Mouse (Mus musculus) kidney, adult 2 months (tissue): ENCODE results near the gene Zfp609. TPM values are rescaled to one million over a fixed set of nuclear protein-coding genes. Genes with fewer than 3 reads are reported as not detected.

Experiments
- DNase-seq: peaks from one replicate; pipeline ENCODE4 v3.0.0; 2021
- H3K27ac ChIP-seq: fragments of 200-500 bp; 2 replicates; pipeline ENCODE4 v1.5.1; 2012; ENCODE audit warnings: low read depth, low read length, control low read depth, inconsistent platforms; ENCODE audit not compliant: insufficient read depth
- H3K27me3 ChIP-seq: fragments of 200-500 bp; replicated peaks from 2 replicates; pipeline ENCODE4 v1.6.1; 2012; ENCODE audit warnings: mild to moderate bottlenecking, moderate library complexity, low read length, inconsistent platforms; ENCODE audit not compliant: control insufficient read depth, insufficient read depth
- H3K36me3 ChIP-seq: fragments of 200-500 bp; 2 replicates; pipeline ENCODE4 v1.6.1; 2012; ENCODE audit warnings: mild to moderate bottlenecking, moderate library complexity, low read length, inconsistent platforms; ENCODE audit not compliant: control insufficient read depth, insufficient read depth
- H3K4me1 ChIP-seq: fragments of 200-500 bp; 2 replicates; pipeline ENCODE4 v1.6.1; 2011; ENCODE audit warnings: low read length; ENCODE audit not compliant: control insufficient read depth, insufficient read depth
- H3K4me3 ChIP-seq: fragments of 200-500 bp; 2 replicates; pipeline ENCODE4 v1.5.1; 2011; ENCODE audit warnings: mild to moderate bottlenecking, low read depth, low read length, control low read depth; ENCODE audit not compliant: insufficient read depth
- CTCF ChIP-seq: fragments of 200-500 bp; conservative IDR thresholded peaks from 2 replicates; pipeline ENCODE4 v1.5.1; 2011; ENCODE audit warnings: low read depth, mild to moderate bottlenecking, control low read depth, low read length, moderate library complexity, mixed read lengths; ENCODE audit not compliant: insufficient read depth, insufficient read length
- POLR2A ChIP-seq: fragments of 200-500 bp; IDR thresholded peaks from one replicate; pipeline ENCODE4 v1.6.1; 2011; ENCODE audit warnings: low read depth, low read length, control low read depth
- WGBS: fragments of 180-500 bp; shearing (Covaris S2); methylation state at CpG from one replicate; pipeline ENCODE4 v1.1.7; 2018; 5-methylcytosine and 5-hydroxymethylcytosine counted together
- polyA plus RNA-seq: library from polyadenylated mRNA; depleted of rRNA; stranded (reverse); fragments of >200 nt; gene quantifications from 2 replicates; pipeline ENCODE4 v1.2.3, GENCODE M21; 2012

Zfp609 gene
- polyA plus RNA-seq, 1 experiment = 9.4 TPM

DNA sequence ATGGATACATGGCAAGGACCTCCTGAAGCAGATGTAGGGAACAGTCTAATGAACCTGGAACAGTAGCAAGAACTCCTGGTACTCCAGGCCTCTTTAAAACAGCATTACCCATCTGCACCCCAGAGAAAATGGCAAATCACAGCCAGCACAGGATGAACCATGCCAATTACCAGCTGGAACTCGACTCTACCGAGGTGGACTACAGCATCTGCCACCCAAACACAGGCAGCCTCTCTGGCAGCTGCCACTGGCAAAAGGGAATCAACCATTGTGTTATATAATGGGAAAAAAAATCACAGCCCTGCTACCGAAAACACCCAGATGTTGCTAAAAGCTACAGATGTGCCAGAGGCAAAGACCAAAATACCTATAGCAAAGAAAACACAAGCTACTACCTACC, 34.3 kb downstream of the Zfp609 start:
- TF ChIP-seq CTCF (no peak), POLR2A (no peak)
- Histone ChIP-seq H3K4me1 (peaks cover 11% of the 10 kb centered on the region; the same call in 1 of the 2 replicates), H3K36me3 (no peaks in the 10 kb centered on the region), H3K27me3 (no peaks in the 10 kb centered on the region), H3K27ac (no peak overlapping the region), H3K4me3 (no peak overlapping the region)
- 71% methylated on average over 3 of the region's 3 CpGs for WGBS
- no peak for DNase-seq

- H3K4me1 ChIP-seq = peaks cover 18% of the 10 kb centered on the region
- H3K27me3 ChIP-seq = no peaks in the 10 kb centered on the region
- H3K27ac ChIP-seq = no peak overlapping the region
- H3K4me3 ChIP-seq = no peak overlapping the region
- TF ChIP-seq POLR2A = no peak
- TF ChIP-seq CTCF = no peak
- H3K36me3 ChIP-seq = no peaks in the 10 kb centered on the region
- no peak for DNase-seq
Observed at GRCm38 (mm10) chr9:65791846-65792245, 35.5 kb downstream of the Zfp609 start.

- Histone ChIP-seq H3K4me3 (no peak overlapping the region), H3K27ac (no peak overlapping the region), H3K4me1 (peaks cover 23% of the 10 kb centered on the region), H3K27me3 (no peaks in the 10 kb centered on the region), H3K36me3 (no peaks in the 10 kb centered on the region)
- TF ChIP-seq CTCF = no peak
- no peak for TF ChIP-seq POLR2A
- WGBS = 62% methylated on average over 4 of the region's 4 CpGs
- DNase-seq = no peak
Observed at GRCm38 (mm10) chr9:65791106-65791505, 36.3 kb downstream of the Zfp609 start.

- WGBS = 93% methylated on average over 3 of the region's 3 CpGs
- TF ChIP-seq CTCF (no peak), POLR2A (no peak)
- no peaks in the 10 kb centered on the region for H3K36me3 ChIP-seq
- H3K4me3 ChIP-seq = no peak overlapping the region
- no peak overlapping the region for H3K27ac ChIP-seq
- peaks cover 25% of the 10 kb centered on the region for H3K4me1 ChIP-seq
- DNase-seq = no peak
- no peaks in the 10 kb centered on the region for H3K27me3 ChIP-seq
Observed at GRCm38 (mm10) chr9:65789788-65790187, 37.6 kb downstream of the Zfp609 start.

DNA sequence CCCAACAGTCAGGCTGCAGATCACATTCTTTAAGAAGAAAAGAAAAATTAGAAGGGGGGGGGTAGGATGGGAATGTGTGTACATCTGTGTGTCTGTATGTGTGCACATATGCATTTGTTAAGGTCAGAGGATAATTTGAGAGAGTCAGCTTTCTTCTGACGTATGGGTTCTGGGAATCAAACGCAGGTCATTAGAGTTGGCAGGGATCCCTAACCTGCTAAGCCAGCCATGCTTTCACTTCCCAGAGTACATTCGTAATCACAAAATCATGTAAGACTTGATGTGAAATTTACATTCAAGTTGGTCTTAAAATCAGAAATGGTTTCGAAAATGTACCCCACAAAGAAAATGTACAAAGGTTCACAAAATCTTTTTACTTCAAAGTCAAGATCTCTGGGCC, 38.8 kb downstream of the Zfp609 start:
- Histone ChIP-seq H3K36me3 (no peaks in the 10 kb centered on the region), H3K27ac (no peak overlapping the region), H3K27me3 (no peaks in the 10 kb centered on the region), H3K4me1 (peaks cover 25% of the 10 kb centered on the region), H3K4me3 (no peak overlapping the region)
- TF ChIP-seq CTCF (no peak), POLR2A (no peak)
- WGBS = 63% methylated on average over 4 of the region's 4 CpGs
- no peak for DNase-seq

GRCm38 (mm10) chr9:65787829-65788344, 39.5 kb downstream of the Zfp609 start:
- Histone ChIP-seq H3K4me1 (peaks cover 25% of the 10 kb centered on the region), H3K27ac (0 out of 2 replicates have a peak overlapping the region, but pooled peaks have one; percentile 11), H3K36me3 (no peaks in the 10 kb centered on the region), H3K4me3 (no peak overlapping the region), H3K27me3 (no peaks in the 10 kb centered on the region)
- WGBS = 66% methylated on average over 4 of the region's 4 CpGs
- no peak for TF ChIP-seq CTCF
- DNase-seq = no peak

- Histone ChIP-seq H3K36me3 (no peaks in the 10 kb centered on the region), H3K4me1 (peaks cover 25% of the 10 kb centered on the region), H3K27me3 (no peaks in the 10 kb centered on the region), H3K4me3 (no peak overlapping the region), H3K27ac (no peak overlapping the region)
- 27% methylated on average over 8 of the region's 8 CpGs for WGBS
- TF ChIP-seq POLR2A = no peak
- no peak for TF ChIP-seq CTCF
- DNase-seq = peak; percentile 86
Observed at GRCm38 (mm10) chr9:65786885-65787787, 40.2 kb downstream of the Zfp609 start.
